Mouse (Mus musculus): ENCODE results near the gene Ndufa7. TPM values are rescaled to one million over a fixed set of nuclear protein-coding genes. Genes with fewer than 3 reads are reported as not detected.

The Ndufa7 gene
- polyA plus RNA-seq, 1 experiment from 2014 or later = 497 TPM

DNA sequence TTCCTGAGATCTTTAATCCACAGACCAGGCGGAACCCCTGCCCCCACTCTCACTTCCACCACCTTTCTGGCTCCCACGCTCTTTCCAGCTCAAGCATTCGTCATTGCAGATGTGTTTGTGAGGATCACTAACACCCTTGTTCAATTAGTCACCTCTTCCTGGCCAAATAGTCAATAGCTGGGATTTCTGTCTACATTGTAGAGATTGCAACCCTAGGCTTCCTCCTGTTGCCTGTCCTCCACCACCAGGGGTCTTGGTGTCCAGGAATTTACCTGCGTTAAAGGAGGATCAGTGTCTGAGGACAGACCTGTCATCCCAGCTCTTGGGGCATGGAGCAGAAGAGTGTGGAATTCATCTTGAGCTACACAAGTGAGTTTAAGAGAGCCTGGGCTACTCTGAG lies 42.3 kb upstream of the Ndufa7 start:
- no peak overlapping the region for H3K9ac ChIP-seq (replicated peaks; ENCODE audit: low read length)
- no peaks in the 10 kb centered on the region for H3K9me3 ChIP-seq (ENCODE audit: control insufficient read depth, low read length)
- WGBS = 44% methylated on average over 4 of the region's 4 CpGs
- 0 out of 2 replicates have a peak overlapping the region, but pooled peaks have one; percentile 14 for H3K27ac ChIP-seq (replicated peaks; ENCODE audit: low read depth, low read length)
- peaks cover 4% of the 10 kb centered on the region; the same call in 1 of the 2 replicates for H3K4me1 ChIP-seq (ENCODE audit: control insufficient read depth, insufficient read depth, low read length)
- no peaks in the 10 kb centered on the region for H3K36me3 ChIP-seq (ENCODE audit: control insufficient read depth, insufficient read depth, low read length)
- DNase-seq (no peak), ATAC-seq (ENCODE audit: low FRiP score, low TSS enrichment) (no peak)
- H3K4me2 ChIP-seq (ENCODE audit: low read length) = peak overlapping the region; percentile 85
- peak overlapping the region; percentile 41 for H3K4me3 ChIP-seq (replicated peaks; ENCODE audit: low read depth, low read length)
- no peaks in the 10 kb centered on the region for H3K27me3 ChIP-seq (ENCODE audit: control insufficient read depth, insufficient read depth, low read length)

DNA sequence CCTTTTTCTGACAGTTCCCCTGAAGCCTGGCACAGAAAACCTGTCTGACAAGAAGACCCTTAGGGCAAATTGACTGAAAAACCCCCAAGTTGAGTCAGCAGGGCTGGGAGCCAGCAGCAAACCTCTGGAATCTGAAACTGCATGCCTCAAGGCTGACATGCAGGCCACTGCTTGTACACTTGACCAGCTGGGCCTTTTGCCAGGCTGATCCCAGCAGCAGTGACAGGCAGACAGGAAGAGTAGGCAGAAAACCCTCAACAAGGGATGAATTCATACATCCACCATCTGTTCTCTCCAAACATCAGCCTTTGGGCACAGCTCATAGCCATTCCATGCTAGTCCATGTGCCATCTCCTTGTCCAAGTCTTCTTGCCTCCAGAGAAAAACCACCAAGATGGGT lies 41.0 kb upstream of the Ndufa7 start:
- H3K4me3 ChIP-seq (replicated peaks; ENCODE audit: low read depth, low read length) = no peak overlapping the region
- no peaks in the 10 kb centered on the region for H3K36me3 ChIP-seq (ENCODE audit: control insufficient read depth, insufficient read depth, low read length)
- ATAC-seq (ENCODE audit: low FRiP score, low TSS enrichment) (no peak), DNase-seq (peak; percentile 8)
- H3K27me3 ChIP-seq (ENCODE audit: control insufficient read depth, insufficient read depth, low read length) = no peaks in the 10 kb centered on the region
- H3K9me3 ChIP-seq (ENCODE audit: control insufficient read depth, low read length) = no peaks in the 10 kb centered on the region
- H3K9ac ChIP-seq (replicated peaks; ENCODE audit: low read length) = no peak overlapping the region
- peaks cover 4% of the 10 kb centered on the region; the same call in 1 of the 2 replicates for H3K4me1 ChIP-seq (ENCODE audit: control insufficient read depth, insufficient read depth, low read length)
- no peak overlapping the region for H3K27ac ChIP-seq (replicated peaks; ENCODE audit: low read depth, low read length)
- no peak overlapping the region for H3K4me2 ChIP-seq (ENCODE audit: low read length)

DNA sequence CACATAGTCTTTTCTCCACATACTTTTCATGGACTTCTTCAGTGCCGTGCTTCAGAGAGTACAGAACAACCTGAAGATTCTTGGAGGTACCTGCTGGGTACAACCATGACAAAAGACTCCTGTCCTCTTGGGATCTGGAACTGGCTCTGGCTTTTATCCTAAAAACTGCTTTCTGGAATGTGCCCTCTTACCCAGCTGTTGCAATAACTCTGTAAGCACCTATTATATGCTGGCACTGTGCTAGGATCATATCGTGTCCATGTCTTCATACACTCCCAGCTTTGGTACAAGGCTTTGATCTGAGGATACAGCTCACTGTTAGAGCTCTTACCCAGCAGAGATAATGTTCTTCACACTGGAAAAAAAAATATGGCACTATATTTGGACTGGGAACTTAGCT lies 39.4 kb upstream of the Ndufa7 start:
- no peak for DNase-seq
- peaks cover 4% of the 10 kb centered on the region; the same call in 1 of the 2 replicates for H3K4me1 ChIP-seq (ENCODE audit: control insufficient read depth, insufficient read depth, low read length)
- H3K9ac ChIP-seq (replicated peaks; ENCODE audit: low read length) = no peak overlapping the region
- H3K27me3 ChIP-seq (ENCODE audit: control insufficient read depth, insufficient read depth, low read length) = no peaks in the 10 kb centered on the region
- no peak for ATAC-seq (ENCODE audit: low FRiP score, low TSS enrichment)
- no peaks in the 10 kb centered on the region for H3K9me3 ChIP-seq (ENCODE audit: control insufficient read depth, low read length)
- H3K4me2 ChIP-seq (ENCODE audit: low read length) = no peak overlapping the region
- H3K27ac ChIP-seq (replicated peaks; ENCODE audit: low read depth, low read length) = no peak overlapping the region
- no peaks in the 10 kb centered on the region for H3K36me3 ChIP-seq (ENCODE audit: control insufficient read depth, insufficient read depth, low read length)
- 87% methylated on average over 2 of the region's 2 CpGs for WGBS
- H3K4me3 ChIP-seq (replicated peaks; ENCODE audit: low read depth, low read length) = no peak overlapping the region

DNA sequence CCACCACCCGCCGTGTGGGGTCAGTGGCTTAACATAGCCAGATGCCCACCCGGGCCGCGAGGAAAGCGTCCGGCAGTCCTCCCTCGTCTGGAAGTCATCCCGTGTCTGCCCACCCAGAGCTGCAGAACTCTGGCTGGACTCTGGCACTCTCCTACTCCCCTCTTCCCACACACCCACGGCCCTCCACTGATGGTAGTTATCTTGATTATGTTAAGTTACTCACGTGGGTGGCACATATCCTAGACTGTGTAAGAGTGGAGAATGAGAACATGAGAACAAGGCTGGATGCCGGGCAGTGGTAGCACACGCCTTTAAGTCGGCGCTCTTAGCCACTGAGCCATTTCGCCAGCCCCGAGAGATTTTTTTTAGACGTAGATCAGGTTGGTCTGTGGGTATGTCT lies 38.0 kb upstream of the Ndufa7 start:
- ATAC-seq (ENCODE audit: low FRiP score, low TSS enrichment) (no peak), DNase-seq (no peak)
- Histone ChIP-seq H3K4me3 (replicated peaks; ENCODE audit: low read depth, low read length) (no peak overlapping the region), H3K27me3 (ENCODE audit: control insufficient read depth, insufficient read depth, low read length) (no peaks in the 10 kb centered on the region), H3K4me2 (ENCODE audit: low read length) (no peak overlapping the region), H3K9ac (replicated peaks; ENCODE audit: low read length) (no peak overlapping the region), H3K4me1 (ENCODE audit: control insufficient read depth, insufficient read depth, low read length) (peaks cover 4% of the 10 kb centered on the region; the same call in 1 of the 2 replicates), H3K27ac (replicated peaks; ENCODE audit: low read depth, low read length) (no peak overlapping the region), H3K9me3 (ENCODE audit: control insufficient read depth, low read length) (no peaks in the 10 kb centered on the region), H3K36me3 (ENCODE audit: control insufficient read depth, insufficient read depth, low read length) (no peaks in the 10 kb centered on the region)
- 84% methylated on average over 18 of the region's 18 CpGs for WGBS

DNA sequence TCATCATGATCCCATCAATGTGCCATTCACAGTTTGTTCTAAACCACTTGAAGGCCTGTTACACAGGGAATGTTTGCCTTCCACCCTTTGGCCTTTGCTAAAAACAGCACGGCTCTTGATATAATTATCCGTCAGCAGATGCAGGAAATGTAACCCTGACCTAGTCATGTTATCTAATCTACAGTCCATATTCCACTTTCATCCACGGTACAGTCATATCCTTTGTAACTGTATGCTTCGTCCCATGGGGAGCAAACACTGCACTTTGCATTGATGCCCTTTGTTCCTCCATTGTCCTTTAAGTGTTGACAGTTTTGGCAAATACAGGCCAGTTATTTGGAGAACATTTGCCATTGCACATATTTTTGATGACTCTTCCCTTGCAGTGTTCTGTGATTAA lies 35.6 kb upstream of the Ndufa7 start:
- Histone ChIP-seq H3K9me3 (ENCODE audit: control insufficient read depth, low read length) (no peaks in the 10 kb centered on the region), H3K27ac (replicated peaks; ENCODE audit: low read depth, low read length) (no peak overlapping the region), H3K27me3 (ENCODE audit: control insufficient read depth, insufficient read depth, low read length) (no peaks in the 10 kb centered on the region), H3K36me3 (ENCODE audit: control insufficient read depth, insufficient read depth, low read length) (no peaks in the 10 kb centered on the region), H3K9ac (replicated peaks; ENCODE audit: low read length) (no peak overlapping the region), H3K4me3 (replicated peaks; ENCODE audit: low read depth, low read length) (no peak overlapping the region), H3K4me1 (ENCODE audit: control insufficient read depth, insufficient read depth, low read length) (no peaks in the 10 kb centered on the region), H3K4me2 (ENCODE audit: low read length) (no peak overlapping the region)
- no peak for ATAC-seq (ENCODE audit: low FRiP score, low TSS enrichment)
- WGBS = 88% methylated on average over 4 of the region's 4 CpGs
- DNase-seq = no peak

DNA sequence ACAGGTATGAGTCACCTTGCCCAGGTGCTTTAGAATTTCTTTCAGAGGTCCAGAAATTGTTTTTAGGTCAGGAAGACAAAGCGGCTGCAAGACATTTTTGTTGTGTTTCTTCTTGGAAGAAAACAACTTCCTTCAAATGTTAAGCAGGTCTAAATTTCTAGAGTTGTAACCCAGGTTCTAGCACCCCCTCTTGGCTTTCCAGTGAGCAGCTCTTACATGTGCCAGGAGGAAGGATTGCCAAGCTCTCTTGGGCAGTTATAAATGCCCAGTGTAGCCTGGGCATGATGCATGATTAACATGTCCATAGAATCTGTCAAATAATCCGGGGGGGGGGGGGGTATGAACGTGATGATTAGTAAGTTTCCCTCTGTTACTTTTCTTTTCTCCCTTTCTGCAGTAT lies 26.1 kb upstream of the Ndufa7 start:
- no peak overlapping the region for H3K27ac ChIP-seq (replicated peaks; ENCODE audit: low read depth, low read length)
- no peaks in the 10 kb centered on the region for H3K27me3 ChIP-seq (ENCODE audit: control insufficient read depth, insufficient read depth, low read length)
- H3K4me3 ChIP-seq (replicated peaks; ENCODE audit: low read depth, low read length) = no peak overlapping the region
- H3K9me3 ChIP-seq (ENCODE audit: control insufficient read depth, low read length) = no peaks in the 10 kb centered on the region
- no peak overlapping the region for H3K4me2 ChIP-seq (ENCODE audit: low read length)
- WGBS = 55% methylated on average over 3 of the region's 3 CpGs
- no peaks in the 10 kb centered on the region for H3K4me1 ChIP-seq (ENCODE audit: control insufficient read depth, insufficient read depth, low read length)
- DNase-seq (peak; percentile 20), ATAC-seq (ENCODE audit: low FRiP score, low TSS enrichment) (no peak)
- no peaks in the 10 kb centered on the region for H3K36me3 ChIP-seq (ENCODE audit: control insufficient read depth, insufficient read depth, low read length)
- no peak overlapping the region for H3K9ac ChIP-seq (replicated peaks; ENCODE audit: low read length)

DNA sequence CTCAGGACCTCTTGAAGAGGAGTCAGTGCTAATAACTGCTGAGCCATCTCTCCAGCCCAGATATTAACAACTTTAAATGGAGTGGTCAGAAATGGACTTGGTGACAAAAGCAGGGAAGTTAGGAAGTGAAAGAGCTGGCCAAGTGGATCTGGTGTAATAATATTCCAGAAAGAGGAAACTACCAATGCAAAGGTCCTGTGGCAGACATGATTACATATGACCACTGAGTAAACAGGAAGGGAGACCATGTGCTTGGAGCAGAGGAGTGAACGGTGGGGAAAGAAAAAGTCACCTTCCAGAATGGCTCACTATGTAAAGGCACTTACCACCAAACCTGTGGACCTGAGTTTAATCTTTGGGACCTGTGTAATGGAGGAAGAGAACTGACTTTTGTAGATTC lies 25.1 kb upstream of the Ndufa7 start:
- 73% methylated on average over 1 of the region's 1 CpGs for WGBS

DNA sequence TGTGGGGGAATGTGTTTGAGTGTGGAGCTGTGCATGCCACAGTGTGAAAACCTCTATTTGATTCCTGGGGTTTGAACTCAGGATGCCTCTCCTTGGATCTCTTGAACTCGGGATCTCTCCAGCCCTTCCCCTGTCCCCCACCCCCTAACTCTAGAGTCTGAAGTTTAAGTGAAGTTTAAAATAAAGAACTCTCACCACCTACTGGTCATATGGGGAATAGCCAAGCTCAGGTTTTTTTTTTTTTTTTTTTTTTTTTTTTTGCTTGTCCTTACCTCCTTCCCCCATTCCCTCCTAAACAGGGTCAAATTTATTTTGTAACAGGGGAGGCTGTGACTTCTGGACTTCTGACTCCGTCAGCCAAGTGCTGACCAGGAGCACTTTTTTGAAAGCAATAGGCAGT lies 22.2 kb upstream of the Ndufa7 start:
- Histone ChIP-seq H3K27me3 (ENCODE audit: control insufficient read depth, insufficient read depth, low read length) (no peaks in the 10 kb centered on the region), H3K36me3 (ENCODE audit: control insufficient read depth, insufficient read depth, low read length) (no peaks in the 10 kb centered on the region), H3K27ac (replicated peaks; ENCODE audit: low read depth, low read length) (no peak overlapping the region), H3K9me3 (ENCODE audit: control insufficient read depth, low read length) (no peaks in the 10 kb centered on the region), H3K9ac (replicated peaks; ENCODE audit: low read length) (no peak overlapping the region), H3K4me1 (ENCODE audit: control insufficient read depth, insufficient read depth, low read length) (no peaks in the 10 kb centered on the region), H3K4me2 (ENCODE audit: low read length) (no peak overlapping the region), H3K4me3 (replicated peaks; ENCODE audit: low read depth, low read length) (no peak overlapping the region)
- 4% methylated on average over 2 of the region's 2 CpGs for WGBS
- DNase-seq (peak; percentile 63), ATAC-seq (ENCODE audit: low FRiP score, low TSS enrichment) (no peak)

More for the DNA sequence above, 25.1 kb upstream of the Ndufa7 start:
- Histone ChIP-seq H3K9me3 (ENCODE audit: control insufficient read depth, low read length) (no peaks in the 10 kb centered on the region), H3K27me3 (ENCODE audit: control insufficient read depth, insufficient read depth, low read length) (no peaks in the 10 kb centered on the region), H3K9ac (replicated peaks; ENCODE audit: low read length) (no peak overlapping the region), H3K36me3 (ENCODE audit: control insufficient read depth, insufficient read depth, low read length) (no peaks in the 10 kb centered on the region), H3K27ac (replicated peaks; ENCODE audit: low read depth, low read length) (no peak overlapping the region), H3K4me1 (ENCODE audit: control insufficient read depth, insufficient read depth, low read length) (no peaks in the 10 kb centered on the region), H3K4me2 (ENCODE audit: low read length) (no peak overlapping the region), H3K4me3 (replicated peaks; ENCODE audit: low read depth, low read length) (no peak overlapping the region)
- DNase-seq = no peak
- ATAC-seq (ENCODE audit: low FRiP score, low TSS enrichment) = no peak

DNA sequence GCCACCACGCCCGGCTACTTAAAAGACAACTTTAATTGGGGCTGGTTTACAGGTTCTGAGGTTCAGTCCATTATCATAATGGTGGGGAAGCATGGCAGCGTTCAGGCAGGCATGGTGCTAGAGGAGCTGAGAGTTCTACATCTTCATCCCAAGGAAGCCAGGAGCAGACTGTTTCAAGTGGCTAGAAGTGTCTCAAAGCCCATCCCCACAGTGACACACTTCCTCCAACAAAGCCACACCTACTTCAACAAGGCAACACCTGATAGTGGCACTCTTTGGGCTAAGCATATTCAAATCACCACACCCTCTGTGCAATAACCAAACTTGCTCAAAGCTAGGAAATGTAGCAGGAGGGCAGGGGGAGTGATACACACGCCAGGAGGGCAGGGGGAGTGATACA lies 20.2 kb upstream of the Ndufa7 start:
- Histone ChIP-seq H3K9me3 (ENCODE audit: control insufficient read depth, low read length) (no peaks in the 10 kb centered on the region), H3K4me2 (ENCODE audit: low read length) (no peak overlapping the region), H3K36me3 (ENCODE audit: control insufficient read depth, insufficient read depth, low read length) (no peaks in the 10 kb centered on the region), H3K4me1 (ENCODE audit: control insufficient read depth, insufficient read depth, low read length) (no peaks in the 10 kb centered on the region), H3K27me3 (ENCODE audit: control insufficient read depth, insufficient read depth, low read length) (no peaks in the 10 kb centered on the region), H3K4me3 (replicated peaks; ENCODE audit: low read depth, low read length) (no peak overlapping the region), H3K9ac (replicated peaks; ENCODE audit: low read length) (no peak overlapping the region), H3K27ac (replicated peaks; ENCODE audit: low read depth, low read length) (no peak overlapping the region)
- WGBS = 59% methylated on average over 4 of the region's 4 CpGs
- no peak for DNase-seq
- ATAC-seq (ENCODE audit: low FRiP score, low TSS enrichment) = no peak
